Mouse (Mus musculus) left cerebral cortex, postnatal 10 days (tissue): ENCODE measurements around the gene Yjefn3. TPM values are rescaled to one million over a fixed set of nuclear protein-coding genes. Genes with fewer than 3 reads are reported as not detected.

Source experiments
- DNase-seq, 2 experiments: peaks; one replicate each; pipeline ENCODE4 v3.0.0; 2021 to 2022; ENCODE audit warnings: low spot score in 2 of 2, mixed read lengths in 1 of 2; ENCODE audit errors: extremely low spot score in 1 of 2
- intact Hi-C: fragments of 180-260 bp; cut with DNase I; formaldehyde crosslinking; loops from one replicate; pipeline ENCODE4 v1.15.1; 2025
- total RNA-seq, 2 experiments: library from RNA; stranded (reverse); gene quantifications; 2 replicates each; pipeline ENCODE4 v1.2.3; 2021

Gene Yjefn3
- total RNA-seq, 2 experiments from 2014 or later: 16.9 to 17.5 TPM

DNA sequence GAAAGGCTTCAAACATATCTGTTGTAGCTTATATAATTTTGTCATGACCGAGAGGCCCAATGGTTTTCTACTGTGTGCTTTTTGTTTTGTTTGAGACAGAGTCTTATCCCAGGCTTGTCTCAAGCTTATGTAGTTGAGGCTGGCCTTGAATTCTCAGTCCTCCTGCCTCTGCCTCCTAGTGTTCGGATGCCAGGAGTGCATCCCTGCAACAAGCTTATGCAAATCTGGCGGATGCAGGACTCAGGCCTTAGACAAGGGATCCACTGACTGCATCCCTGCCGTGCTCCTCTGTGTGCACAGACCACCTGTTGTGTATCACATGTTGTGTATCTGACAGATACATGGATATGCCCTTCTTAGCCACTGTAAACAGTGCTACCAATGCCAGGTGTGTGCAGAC is 41.7 kb downstream of the Yjefn3 start:
- no peak for DNase-seq
- intact Hi-C loops: no loop called here

DNA sequence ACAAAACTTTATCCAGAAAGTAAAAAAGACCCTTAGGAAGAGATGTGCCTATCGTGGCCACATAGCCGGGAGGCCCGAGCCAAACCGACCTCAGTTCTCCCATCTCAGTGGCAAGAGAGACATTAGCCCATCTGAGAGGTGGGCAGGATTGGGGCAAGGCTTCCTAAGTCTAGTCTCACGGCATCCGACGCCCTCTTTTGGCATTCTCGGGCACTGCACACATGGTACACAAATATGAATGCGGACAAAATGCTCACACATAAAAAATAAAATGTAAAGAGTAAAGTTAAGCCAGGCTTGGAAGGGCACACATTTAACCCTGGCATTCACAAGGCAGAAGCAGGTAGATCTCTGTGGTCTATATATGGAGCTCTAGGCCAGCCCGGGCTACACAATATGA is 48.6 kb downstream of the Yjefn3 start:
- intact Hi-C loops: no loop called here
- DNase-seq: no peak

DNA sequence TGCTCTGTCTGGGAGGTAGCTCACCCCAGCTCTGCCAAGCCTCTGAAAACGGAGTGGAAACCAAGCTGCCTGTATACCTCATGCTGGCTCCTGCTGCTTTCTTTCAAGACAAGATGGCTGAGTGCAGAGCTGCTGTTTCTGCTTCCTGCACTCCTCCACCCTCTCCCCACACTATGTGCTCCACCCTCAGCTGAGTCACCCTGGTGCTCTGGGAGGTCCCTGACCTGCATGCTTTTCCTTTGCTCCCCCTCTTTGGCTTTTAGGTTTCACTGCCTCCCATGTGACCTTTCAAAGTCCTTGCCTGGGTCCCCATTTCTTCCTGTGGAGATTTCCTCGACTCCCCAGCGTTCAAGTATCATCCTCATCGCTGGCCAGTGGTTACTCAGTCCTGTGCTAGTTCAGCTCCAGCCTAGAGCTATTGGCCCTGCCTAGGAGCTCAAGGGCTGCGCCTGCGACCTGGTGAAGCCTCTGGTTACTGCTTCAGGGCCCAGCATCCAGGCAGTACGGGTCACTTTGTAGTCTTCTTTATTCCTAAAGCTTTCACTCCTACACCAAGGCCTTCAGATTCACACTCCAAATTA is 51.5 kb downstream of the Yjefn3 start:
- intact Hi-C loops: no loop called here
- DNase-seq: no peak

DNA sequence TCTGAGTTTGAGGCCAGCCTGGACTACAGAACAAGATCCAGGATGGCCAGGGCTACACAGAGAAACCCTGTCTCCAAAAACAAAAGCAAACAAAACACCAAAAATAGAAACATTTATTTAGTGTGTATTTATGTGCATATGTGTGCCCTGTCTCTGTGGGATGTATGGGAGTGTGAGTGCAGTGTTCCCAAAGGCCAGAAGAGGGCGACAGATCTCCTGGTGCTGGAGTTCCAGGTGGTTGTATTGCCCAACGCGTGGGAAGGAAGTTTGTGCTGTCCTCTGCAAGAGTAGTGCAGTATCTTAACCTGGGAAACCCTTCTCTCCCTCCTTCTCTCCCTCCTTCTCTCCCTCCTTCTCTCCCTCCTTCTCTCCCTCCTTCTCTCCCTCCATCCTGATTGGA is 52.6 kb downstream of the Yjefn3 start:
- DNase-seq: no peak
- intact Hi-C loops: no loop called here

DNA sequence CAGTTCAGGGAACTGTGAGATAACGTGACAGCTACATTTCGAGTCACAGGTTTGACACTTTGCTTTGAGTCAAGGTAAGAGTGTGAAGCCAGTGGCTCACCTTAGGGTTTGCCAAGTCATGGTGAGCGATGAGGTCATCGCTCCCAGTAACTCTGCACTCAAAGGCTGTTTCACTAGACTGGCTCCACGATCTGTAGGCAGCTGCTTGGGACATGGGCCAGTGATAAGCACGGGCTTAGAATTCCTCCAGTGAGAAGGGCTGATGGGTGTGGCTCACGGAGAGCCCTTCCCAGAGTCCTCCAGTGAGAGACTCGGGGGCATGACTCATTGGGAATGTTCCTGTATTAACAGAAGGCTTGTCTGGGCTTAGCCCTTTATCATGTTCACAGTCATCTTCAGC is 53.6 kb downstream of the Yjefn3 start:
- DNase-seq: no peak
- intact Hi-C loops: no loop called here

DNA sequence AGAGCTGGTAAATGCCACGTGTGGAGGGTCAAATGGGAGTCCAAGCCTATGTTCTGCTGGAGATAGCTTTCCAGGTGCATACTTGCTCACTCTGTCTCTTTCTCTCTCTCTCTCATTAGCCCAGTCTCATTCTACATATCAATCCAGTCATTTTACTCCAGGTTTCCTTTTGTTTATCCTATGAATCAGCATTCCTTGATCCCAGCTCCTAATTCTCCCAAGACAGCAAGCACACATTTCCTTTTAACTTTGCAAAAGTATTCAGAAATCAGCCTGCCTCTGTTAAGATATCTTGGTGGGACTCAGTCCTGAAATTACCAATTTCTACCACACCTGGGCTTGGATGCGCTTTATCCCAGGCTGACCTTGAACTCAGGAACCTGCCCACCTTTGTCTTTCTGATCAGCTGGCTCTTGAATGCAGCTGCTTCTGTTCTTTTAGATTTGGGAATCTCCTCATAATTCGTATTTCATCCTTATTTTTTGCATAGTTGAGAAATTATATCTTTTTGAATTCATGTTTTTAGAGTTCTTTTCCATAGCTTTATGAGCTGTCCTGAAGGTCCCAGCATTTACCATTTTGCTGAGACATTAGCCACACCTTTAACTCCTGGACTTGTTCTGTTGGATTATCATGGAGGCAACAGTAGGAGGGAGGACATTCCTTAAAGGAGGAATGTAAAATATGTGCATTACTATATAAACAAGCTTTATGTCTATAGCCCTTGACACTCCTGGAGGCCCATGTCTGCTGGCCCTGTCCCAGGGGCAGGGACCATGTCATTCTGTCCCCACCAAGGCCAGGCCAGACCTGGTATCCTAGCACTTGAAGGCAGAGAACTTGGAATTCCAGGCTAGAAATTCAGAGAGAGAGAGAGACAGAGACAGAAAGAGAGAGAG is 55.1 kb downstream of the Yjefn3 start:
- intact Hi-C loops: no loop called here
- no peak for DNase-seq

Other genes with a start within 250 kb of the Yjefn3 start
- gene Zfp964, start 248.2 kb downstream of the Yjefn3 start, total RNA-seq: 1 to 10 TPM; 3.1 to 3.5 TPM
- 10 to 100 TPM; 16.8 to 17.1 TPM for gene Zfp869, start 192.0 kb downstream of the Yjefn3 start, total RNA-seq
- gene Zfp963, start 152.7 kb downstream of the Yjefn3 start, total RNA-seq: 1 to 10 TPM; 3.9 to 4.5 TPM
- 1 to 10 TPM in 1 of 2 experiments, not detected in 1; 2.8 TPM for gene Gm20422, start 127.8 kb downstream of the Yjefn3 start, total RNA-seq
- 10 to 100 TPM; 44.8 to 48.2 TPM for gene Atp13a1, start 111.5 kb downstream of the Yjefn3 start, total RNA-seq
- 10 to 100 TPM; 30.8 to 31.1 TPM for gene Zfp866, start 111.5 kb downstream of the Yjefn3 start, total RNA-seq
- 10 to 100 TPM; 30.6 to 31.6 TPM for gene Gmip, start 94.0 kb downstream of the Yjefn3 start, total RNA-seq
- 1 to 10 TPM; 1.9 to 2.2 TPM for gene Lpar2, start 80.3 kb downstream of the Yjefn3 start, total RNA-seq
- 10 to 100 TPM; 20.6 to 25.4 TPM for gene Pbx4, start 70.2 kb downstream of the Yjefn3 start, total RNA-seq
- 1 to 10 TPM; 2.5 to 2.6 TPM for gene Cilp2, start 15.0 kb downstream of the Yjefn3 start, total RNA-seq
- under 1 TPM; 0.26 to 0.53 TPM for gene Tssk6, start 528 bp downstream of the Yjefn3 start, total RNA-seq
- gene Ndufa13, start 154 bp downstream of the Yjefn3 start, total RNA-seq: 100 to 1,000 TPM; 111 to 119 TPM
- gene Gatad2a, start 93.7 kb upstream of the Yjefn3 start, total RNA-seq: 10 to 100 TPM; 24.8 to 30.0 TPM
- 10 to 100 TPM; 81.6 to 82.9 TPM for gene Mau2, start 140.0 kb upstream of the Yjefn3 start, total RNA-seq
- gene Sugp1, start 140.1 kb upstream of the Yjefn3 start, total RNA-seq: 10 to 100 TPM; 51.6 to 56.7 TPM
- gene Tm6sf2, start 170.2 kb upstream of the Yjefn3 start, total RNA-seq: 1 to 10 TPM; 1.4 TPM
- gene Hapln4, start 180.7 kb upstream of the Yjefn3 start, total RNA-seq: 1 to 10 TPM; 3.0 to 6.5 TPM
- 100 to 1,000 TPM; 392 to 416 TPM for gene Ncan, start 218.2 kb upstream of the Yjefn3 start, total RNA-seq
- gene Nr2c2ap, start 228.6 kb upstream of the Yjefn3 start, total RNA-seq: 10 to 100 TPM; 32.7 to 33.6 TPM
- 10 to 100 TPM in 1 of 2 experiments, 1 to 10 TPM in 1; 8.3 to 10.9 TPM for gene Rfxank, start 236.4 kb upstream of the Yjefn3 start, total RNA-seq
- 10 to 100 TPM; 40.7 to 42.3 TPM for gene Borcs8, start 236.8 kb upstream of the Yjefn3 start, total RNA-seq
- under 1 TPM in 1 of 2 experiments, not detected in 1; 0.59 TPM for gene Mef2b, start 237.0 kb upstream of the Yjefn3 start, total RNA-seq